Mouse (Mus musculus): ENCODE measurements at regions not wholly inside any gene's neighbourhood (a gene's known extent, or its start where the extent isn't known, plus 50 kb on each side); places are given as distances from the start of the nearest gene placed in this dataset.

DNA sequence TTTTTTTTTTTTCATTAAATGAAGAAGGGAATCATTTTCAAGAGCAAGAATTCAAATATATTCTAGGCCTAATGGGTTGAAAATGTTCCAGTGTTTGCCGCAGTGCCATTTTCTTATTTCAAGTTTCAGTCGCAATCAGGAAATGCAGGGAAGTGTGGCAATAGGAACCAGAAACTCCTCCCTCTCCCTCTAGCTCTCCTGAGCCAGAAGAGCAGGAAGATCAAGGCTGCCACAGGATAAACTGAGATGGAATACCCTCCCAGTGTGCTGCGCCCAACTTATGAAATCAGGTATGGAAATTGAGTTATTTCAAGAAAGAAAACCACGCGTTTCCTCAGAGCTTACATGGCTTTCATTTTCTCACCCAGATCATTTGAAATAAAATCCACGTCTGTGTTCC, 460.8 kb upstream of the Plxna2 start:
- H3K4me3 ChIP-seq: no peak overlapping the region
- H3ac ChIP-seq (ENCODE audit: control insufficient read depth, insufficient read length): no peak overlapping the region
- H3K4me2 ChIP-seq (ENCODE audit: low read depth): no peak overlapping the region
- H3K36me3 ChIP-seq (ENCODE audit: control insufficient read depth, insufficient read depth): no peaks in the 10 kb centered on the region
- no peaks in the 10 kb centered on the region for H3K27me3 ChIP-seq (ENCODE audit: control insufficient read depth, insufficient read depth, insufficient read length)
- no peaks in the 10 kb centered on the region for H3K79me2 ChIP-seq (ENCODE audit: control insufficient read depth, insufficient read depth)
- no peak for TF ChIP-seq MYOG (IDR thresholded peaks at IDR 0.05; ENCODE audit: control insufficient read depth in 1 of 3, insufficient read depth in 1 of 3, insufficient read length in 2 of 3, low read depth in 2 of 3)
- TF ChIP-seq TCF3 (IDR thresholded peaks at IDR 0.05; ENCODE audit: insufficient read length, low read depth): no peak
- no peak for TF ChIP-seq CEBPB (IDR thresholded peaks at IDR 0.05; ENCODE audit: insufficient read depth, poor library complexity, severe bottlenecking)
- no peak for TF ChIP-seq E2F4 (IDR thresholded peaks at IDR 0.05; ENCODE audit: insufficient read depth)
- no peak for TF ChIP-seq TCF12 (IDR thresholded peaks at IDR 0.05; ENCODE audit: insufficient read depth, poor library complexity, severe bottlenecking)
- TF ChIP-seq MAX (IDR thresholded peaks at IDR 0.05; ENCODE audit: low read depth): no peak
- TF ChIP-seq MYOD1 (IDR thresholded peaks at IDR 0.05; ENCODE audit: control insufficient read depth in 1 of 3, insufficient read length in 2 of 3, low read depth in 2 of 3): no peak
- no peak for TF ChIP-seq POLR2A (IDR thresholded peaks at IDR 0.05; ENCODE audit: insufficient read length, low read depth)
- no peak for TF ChIP-seq POLR2AphosphoS2 (IDR thresholded peaks at IDR 0.05; ENCODE audit: insufficient read length, low read depth)
- no peak for TF ChIP-seq USF1 (IDR thresholded peaks at IDR 0.05; ENCODE audit: low read depth)
- no peak for TF ChIP-seq REST (IDR thresholded peaks at IDR 0.05; ENCODE audit: insufficient read depth, insufficient read length)
- no peak for TF ChIP-seq SRF (IDR thresholded peaks at IDR 0.05; ENCODE audit: control insufficient read depth, insufficient read length, low read depth)

DNA sequence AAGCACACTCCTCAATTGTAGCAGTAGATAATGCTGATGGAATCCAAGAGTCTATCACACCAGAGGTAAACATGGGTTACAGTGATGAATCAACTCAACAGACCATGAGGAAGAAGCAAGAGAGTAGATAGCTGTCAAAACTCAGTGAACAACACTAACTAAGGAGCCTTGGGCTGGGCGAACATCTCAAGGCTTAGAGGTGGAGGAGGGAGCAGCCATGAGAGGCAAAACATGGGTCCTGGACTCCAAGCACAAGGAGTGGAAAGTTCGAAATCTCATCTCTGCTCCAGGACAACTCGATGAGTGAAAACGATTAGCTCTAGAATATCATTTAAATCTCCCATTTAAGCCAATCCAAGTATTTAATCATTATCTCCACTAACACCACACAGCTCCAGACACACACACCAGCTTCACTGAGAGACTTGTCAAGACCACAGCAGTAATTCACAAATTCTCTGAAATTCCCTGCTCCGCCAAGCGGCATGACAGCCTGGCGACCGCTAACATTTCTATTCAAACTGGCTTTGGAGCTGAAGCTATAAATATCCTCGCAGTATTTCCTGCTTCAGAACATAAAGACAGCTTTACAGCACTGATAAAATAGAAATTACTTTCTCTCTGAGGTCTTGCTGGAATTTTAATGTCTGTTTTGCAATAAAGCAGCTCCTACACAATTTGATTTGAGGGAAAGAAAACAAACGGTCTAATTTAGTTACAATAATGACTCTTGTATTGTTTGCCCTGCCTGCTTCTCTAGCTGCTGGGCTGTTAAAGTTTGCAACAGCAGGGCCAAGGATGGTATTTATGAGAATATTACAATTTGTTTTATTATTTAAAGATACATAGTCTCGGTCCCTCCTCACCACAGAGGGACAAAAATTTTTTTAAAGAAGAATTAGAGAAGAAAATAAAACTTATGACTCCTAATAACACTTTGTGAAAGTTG, 469.3 kb upstream of the Plxna2 start:
- H3K4me3 ChIP-seq: no peak overlapping the region
- no peak overlapping the region for H3K4me2 ChIP-seq (ENCODE audit: low read depth)
- no peak overlapping the region for H3ac ChIP-seq (ENCODE audit: control insufficient read depth, insufficient read length)
- H3K79me2 ChIP-seq (ENCODE audit: control insufficient read depth, insufficient read depth): no peaks in the 10 kb centered on the region
- no peaks in the 10 kb centered on the region for H3K27me3 ChIP-seq (ENCODE audit: control insufficient read depth, insufficient read depth, insufficient read length)
- no peaks in the 10 kb centered on the region for H3K36me3 ChIP-seq (ENCODE audit: control insufficient read depth, insufficient read depth)
- TF ChIP-seq CEBPB (IDR thresholded peaks at IDR 0.05; ENCODE audit: insufficient read depth, poor library complexity, severe bottlenecking) (no peak), MYOD1 (IDR thresholded peaks at IDR 0.05; ENCODE audit: control insufficient read depth in 1 of 3, insufficient read length in 2 of 3, low read depth in 2 of 3) (no peak)

DNA sequence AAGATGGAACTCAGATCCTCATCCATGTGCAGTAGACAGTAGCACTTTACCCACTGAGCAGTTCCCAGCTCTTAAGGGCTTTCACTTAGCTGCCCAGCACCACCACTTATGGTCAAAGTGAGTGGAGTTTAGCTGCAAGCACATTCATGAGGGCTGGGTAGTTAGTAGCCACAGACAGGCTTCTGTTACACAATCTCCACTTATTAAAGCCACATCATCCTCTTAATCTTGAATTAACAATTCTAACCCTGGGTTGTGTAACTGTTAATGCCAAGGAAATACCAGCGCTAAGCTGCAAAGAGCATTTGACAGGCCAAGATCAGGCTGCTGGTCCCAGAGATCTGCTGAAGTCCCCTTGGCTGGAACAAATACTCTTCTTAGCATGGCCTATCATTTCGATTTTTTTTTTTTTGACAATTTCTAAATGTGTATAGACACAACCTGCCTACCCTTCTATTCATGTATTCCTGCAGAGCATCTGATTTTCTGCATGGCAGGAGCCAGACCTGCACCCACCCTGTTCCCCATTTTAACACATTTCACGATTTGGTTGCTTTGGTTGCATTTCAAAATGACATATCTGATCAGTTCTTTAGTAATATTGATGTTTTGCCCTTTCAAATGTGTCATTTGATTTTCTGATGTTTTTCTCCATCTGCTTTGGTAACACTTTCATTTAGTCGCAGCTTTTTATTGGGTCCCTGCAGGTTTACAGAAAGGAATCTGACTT, 500.2 kb upstream of the Plxna2 start:
- Histone ChIP-seq H3ac (ENCODE audit: control insufficient read depth, insufficient read length) (no peak overlapping the region), H3K36me3 (ENCODE audit: control insufficient read depth, insufficient read depth) (no peaks in the 10 kb centered on the region), H3K4me2 (ENCODE audit: low read depth) (no peak overlapping the region), H3K4me3 (no peak overlapping the region), H3K27me3 (ENCODE audit: control insufficient read depth, insufficient read depth, insufficient read length) (no peaks in the 10 kb centered on the region), H3K79me2 (ENCODE audit: control insufficient read depth, insufficient read depth) (no peaks in the 10 kb centered on the region)
- TF ChIP-seq SRF (IDR thresholded peaks at IDR 0.05; ENCODE audit: control insufficient read depth, insufficient read length, low read depth) (no peak), POLR2A (IDR thresholded peaks at IDR 0.05; ENCODE audit: insufficient read length, low read depth) (no peak), REST (IDR thresholded peaks at IDR 0.05; ENCODE audit: insufficient read depth, insufficient read length) (no peak), TCF3 (IDR thresholded peaks at IDR 0.05; ENCODE audit: insufficient read length, low read depth) (no peak), E2F4 (IDR thresholded peaks at IDR 0.05; ENCODE audit: insufficient read depth) (no peak), USF1 (IDR thresholded peaks at IDR 0.05; ENCODE audit: low read depth) (no peak), MAX (IDR thresholded peaks at IDR 0.05; ENCODE audit: low read depth) (no peak), POLR2AphosphoS2 (IDR thresholded peaks at IDR 0.05; ENCODE audit: insufficient read length, low read depth) (no peak)

DNA sequence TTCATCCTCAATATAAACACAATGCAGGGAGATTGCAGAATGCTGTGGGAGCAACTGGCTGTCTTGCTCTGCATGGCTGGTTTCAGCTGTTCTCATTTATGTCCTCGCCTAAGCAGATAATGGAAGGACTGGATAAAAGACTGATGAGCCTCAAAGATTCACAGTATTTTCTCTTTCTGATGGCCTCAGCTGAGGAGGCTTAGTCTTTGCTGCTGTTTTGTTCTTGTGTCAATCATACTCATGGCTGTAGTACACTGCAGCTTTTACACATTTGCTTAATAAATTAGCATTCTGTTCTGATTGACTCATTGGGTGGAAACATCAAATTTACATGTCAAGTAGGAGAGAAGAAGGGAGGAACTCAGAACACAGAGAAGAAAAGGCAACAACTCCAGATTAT, 503.6 kb upstream of the Plxna2 start:
- TF ChIP-seq CEBPB (IDR thresholded peaks at IDR 0.05; ENCODE audit: insufficient read depth, poor library complexity, severe bottlenecking) (no peak), MYOG (IDR thresholded peaks at IDR 0.05; ENCODE audit: control insufficient read depth in 1 of 3, insufficient read depth in 1 of 3, insufficient read length in 2 of 3, low read depth in 2 of 3) (no peak), POLR2A (IDR thresholded peaks at IDR 0.05; ENCODE audit: insufficient read length, low read depth) (no peak), TCF12 (IDR thresholded peaks at IDR 0.05; ENCODE audit: insufficient read depth, poor library complexity, severe bottlenecking) (no peak), MAX (IDR thresholded peaks at IDR 0.05; ENCODE audit: low read depth) (no peak), REST (IDR thresholded peaks at IDR 0.05; ENCODE audit: insufficient read depth, insufficient read length) (no peak), MYOD1 (IDR thresholded peaks at IDR 0.05; ENCODE audit: control insufficient read depth in 1 of 3, insufficient read length in 2 of 3, low read depth in 2 of 3) (no peak)
- Histone ChIP-seq H3K79me2 (ENCODE audit: control insufficient read depth, insufficient read depth) (no peaks in the 10 kb centered on the region), H3K4me3 (no peak overlapping the region), H3K27me3 (ENCODE audit: control insufficient read depth, insufficient read depth, insufficient read length) (no peaks in the 10 kb centered on the region), H3K4me2 (ENCODE audit: low read depth) (no peak overlapping the region), H3K36me3 (ENCODE audit: control insufficient read depth, insufficient read depth) (no peaks in the 10 kb centered on the region), H3ac (ENCODE audit: control insufficient read depth, insufficient read length) (no peak overlapping the region)

DNA sequence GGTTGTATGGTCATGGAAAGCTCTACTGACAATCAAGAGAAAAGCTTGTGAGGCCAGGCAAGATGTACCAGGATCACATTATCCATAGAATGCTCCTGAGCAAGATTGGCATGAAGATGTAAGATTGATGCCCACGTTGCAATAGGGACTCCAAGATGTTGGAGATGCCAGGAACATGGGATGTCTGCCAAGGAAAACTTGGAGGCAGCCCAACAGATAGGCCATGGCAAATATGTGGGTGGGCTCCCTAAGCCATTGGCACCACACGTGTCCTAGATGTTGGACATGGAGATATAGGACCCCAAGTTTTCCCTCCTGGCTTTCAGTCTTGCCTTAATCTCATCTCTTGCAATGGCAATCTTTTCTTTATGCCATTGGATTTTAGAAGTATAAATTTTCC, 506.1 kb upstream of the Plxna2 start:
- Histone ChIP-seq H3K4me3 (no peak overlapping the region), H3ac (ENCODE audit: control insufficient read depth, insufficient read length) (no peak overlapping the region), H3K4me2 (ENCODE audit: low read depth) (no peak overlapping the region), H3K79me2 (ENCODE audit: control insufficient read depth, insufficient read depth) (no peaks in the 10 kb centered on the region), H3K27me3 (ENCODE audit: control insufficient read depth, insufficient read depth, insufficient read length) (no peaks in the 10 kb centered on the region), H3K36me3 (ENCODE audit: control insufficient read depth, insufficient read depth) (no peaks in the 10 kb centered on the region)
- TF ChIP-seq MYOD1 (IDR thresholded peaks at IDR 0.05; ENCODE audit: control insufficient read depth in 1 of 3, insufficient read length in 2 of 3, low read depth in 2 of 3): no peak
- no peak for TF ChIP-seq TCF12 (IDR thresholded peaks at IDR 0.05; ENCODE audit: insufficient read depth, poor library complexity, severe bottlenecking)
- TF ChIP-seq POLR2AphosphoS2 (IDR thresholded peaks at IDR 0.05; ENCODE audit: insufficient read length, low read depth): no peak
- TF ChIP-seq REST (IDR thresholded peaks at IDR 0.05; ENCODE audit: insufficient read depth, insufficient read length): no peak
- no peak for TF ChIP-seq TCF3 (IDR thresholded peaks at IDR 0.05; ENCODE audit: insufficient read length, low read depth)
- TF ChIP-seq E2F4 (IDR thresholded peaks at IDR 0.05; ENCODE audit: insufficient read depth): no peak
- no peak for TF ChIP-seq POLR2A (IDR thresholded peaks at IDR 0.05; ENCODE audit: insufficient read length, low read depth)
- no peak for TF ChIP-seq MYOG (IDR thresholded peaks at IDR 0.05; ENCODE audit: control insufficient read depth in 1 of 3, insufficient read depth in 1 of 3, insufficient read length in 2 of 3, low read depth in 2 of 3)
- no peak for TF ChIP-seq CEBPB (IDR thresholded peaks at IDR 0.05; ENCODE audit: insufficient read depth, poor library complexity, severe bottlenecking)
- no peak for TF ChIP-seq MAX (IDR thresholded peaks at IDR 0.05; ENCODE audit: low read depth)
- TF ChIP-seq USF1 (IDR thresholded peaks at IDR 0.05; ENCODE audit: low read depth): no peak
- no peak for TF ChIP-seq SRF (IDR thresholded peaks at IDR 0.05; ENCODE audit: control insufficient read depth, insufficient read length, low read depth)

All from myocyte (in vitro differentiated cells).